Mouse (Mus musculus): Measurements from ENCODE around the gene Ctnna3. TPM values are rescaled to one million over a fixed set of nuclear protein-coding genes. Genes with fewer than 3 reads are reported as not detected.

The Ctnna3 gene
- polyA plus RNA-seq, 1 experiment from 2014 or later, result 0.53 TPM

- no peak for ATAC-seq (replicated peaks; ENCODE audit: low FRiP score)
- Histone ChIP-seq H3K4me2 (no peak overlapping the region), H3K27ac (no peak overlapping the region), H3K9me3 (replicated peaks) (no peaks in the 10 kb centered on the region), H3K36me3 (no peaks in the 10 kb centered on the region), H3K9ac (no peak overlapping the region), H3K4me3 (replicated peaks) (no peak overlapping the region), H3K27me3 (no peaks in the 10 kb centered on the region), H3K4me1 (no peaks in the 10 kb centered on the region)
- 86% methylated on average over 9 of the region's 9 CpGs for WGBS
Measured at GRCm38 (mm10) chr10:63652887-63653286, 223.0 kb downstream of the Ctnna3 start.

- Histone ChIP-seq H3K9ac (no peak overlapping the region), H3K36me3 (no peaks in the 10 kb centered on the region), H3K4me3 (replicated peaks) (no peak overlapping the region), H3K4me2 (no peak overlapping the region), H3K27me3 (no peaks in the 10 kb centered on the region), H3K9me3 (replicated peaks) (no peaks in the 10 kb centered on the region), H3K4me1 (no peaks in the 10 kb centered on the region), H3K27ac (no peak overlapping the region)
- no peak for ATAC-seq (replicated peaks; ENCODE audit: low FRiP score)
- WGBS, result 98% methylated on average over 3 of the region's 3 CpGs
Measured at GRCm38 (mm10) chr10:63653571-63653970, 223.7 kb downstream of the Ctnna3 start.

GRCm38 (mm10) chr10:63654560-63654959, 224.7 kb downstream of the Ctnna3 start:
- Histone ChIP-seq H3K4me2 (no peak overlapping the region), H3K36me3 (no peaks in the 10 kb centered on the region), H3K4me1 (no peaks in the 10 kb centered on the region), H3K27me3 (no peaks in the 10 kb centered on the region), H3K9me3 (replicated peaks) (no peaks in the 10 kb centered on the region), H3K27ac (no peak overlapping the region), H3K9ac (no peak overlapping the region), H3K4me3 (replicated peaks) (no peak overlapping the region)
- 94% methylated on average over 5 of the region's 5 CpGs for WGBS
- no peak for ATAC-seq (replicated peaks; ENCODE audit: low FRiP score)

- no peaks in the 10 kb centered on the region for H3K4me1 ChIP-seq
- H3K4me3 ChIP-seq (replicated peaks), result no peak overlapping the region
- WGBS, result 94% methylated on average over 6 of the region's 6 CpGs
- H3K36me3 ChIP-seq, result no peaks in the 10 kb centered on the region
- H3K9me3 ChIP-seq (replicated peaks), result no peaks in the 10 kb centered on the region
- H3K27ac ChIP-seq, result no peak overlapping the region
- no peak for ATAC-seq (replicated peaks; ENCODE audit: low FRiP score)
- H3K4me2 ChIP-seq, result no peak overlapping the region
- no peaks in the 10 kb centered on the region for H3K27me3 ChIP-seq
- H3K9ac ChIP-seq, result no peak overlapping the region
Measured at GRCm38 (mm10) chr10:63676343-63676742, 246.4 kb downstream of the Ctnna3 start.

- WGBS, result 34% methylated on average over 3 of the region's 3 CpGs
- Histone ChIP-seq H3K4me2 (no peak overlapping the region), H3K36me3 (no peaks in the 10 kb centered on the region)
Measured at GRCm38 (mm10) chr10:63689233-63689632, 259.3 kb downstream of the Ctnna3 start.

GRCm38 (mm10) chr10:63689651-63690050, 259.8 kb downstream of the Ctnna3 start:
- Histone ChIP-seq H3K27me3 (no peaks in the 10 kb centered on the region), H3K4me1 (no peaks in the 10 kb centered on the region)
- WGBS, result 53% methylated on average over 4 of the region's 4 CpGs

More at GRCm38 (mm10) chr10:63689233-63689632, 259.3 kb downstream of the Ctnna3 start:
- ATAC-seq (replicated peaks; ENCODE audit: low FRiP score), result no peak
- no peak overlapping the region for H3K27ac ChIP-seq
- no peaks in the 10 kb centered on the region for H3K9me3 ChIP-seq (replicated peaks)
- no peaks in the 10 kb centered on the region for H3K27me3 ChIP-seq
- no peaks in the 10 kb centered on the region for H3K4me1 ChIP-seq
- no peak overlapping the region for H3K9ac ChIP-seq
- no peak overlapping the region for H3K4me3 ChIP-seq (replicated peaks)

GRCm38 (mm10) chr10:63692039-63692438, 262.1 kb downstream of the Ctnna3 start:
- no peaks in the 10 kb centered on the region for H3K4me1 ChIP-seq
- no peaks in the 10 kb centered on the region for H3K36me3 ChIP-seq
- WGBS, result 58% methylated on average over 3 of the region's 3 CpGs
- no peak overlapping the region for H3K4me2 ChIP-seq
- H3K27me3 ChIP-seq, result no peaks in the 10 kb centered on the region
- H3K9ac ChIP-seq, result no peak overlapping the region
- H3K27ac ChIP-seq, result no peak overlapping the region
- no peak overlapping the region for H3K4me3 ChIP-seq (replicated peaks)
- no peak for ATAC-seq (replicated peaks; ENCODE audit: low FRiP score)
- no peaks in the 10 kb centered on the region for H3K9me3 ChIP-seq (replicated peaks)

More at GRCm38 (mm10) chr10:63689651-63690050, 259.8 kb downstream of the Ctnna3 start:
- Histone ChIP-seq H3K9ac (no peak overlapping the region), H3K27ac (no peak overlapping the region), H3K4me2 (no peak overlapping the region), H3K4me3 (replicated peaks) (no peak overlapping the region), H3K9me3 (replicated peaks) (no peaks in the 10 kb centered on the region), H3K36me3 (no peaks in the 10 kb centered on the region)
- ATAC-seq (replicated peaks; ENCODE audit: low FRiP score), result no peak

- H3K36me3 ChIP-seq, result no peaks in the 10 kb centered on the region
- ATAC-seq (replicated peaks; ENCODE audit: low FRiP score), result no peak
- no peak overlapping the region for H3K9ac ChIP-seq
- no peak overlapping the region for H3K27ac ChIP-seq
- H3K4me2 ChIP-seq, result no peak overlapping the region
- H3K4me3 ChIP-seq (replicated peaks), result no peak overlapping the region
- H3K4me1 ChIP-seq, result no peaks in the 10 kb centered on the region
- H3K9me3 ChIP-seq (replicated peaks), result no peaks in the 10 kb centered on the region
- 85% methylated on average over 6 of the region's 6 CpGs for WGBS
- H3K27me3 ChIP-seq, result no peaks in the 10 kb centered on the region
Measured at GRCm38 (mm10) chr10:63710211-63710610, 280.3 kb downstream of the Ctnna3 start.

GRCm38 (mm10) chr10:63712530-63712929, 282.6 kb downstream of the Ctnna3 start:
- H3K4me2 ChIP-seq, result no peak overlapping the region
- no peaks in the 10 kb centered on the region for H3K4me1 ChIP-seq
- H3K9ac ChIP-seq, result no peak overlapping the region
- no peak overlapping the region for H3K4me3 ChIP-seq (replicated peaks)
- H3K27ac ChIP-seq, result no peak overlapping the region
- H3K36me3 ChIP-seq, result no peaks in the 10 kb centered on the region
- WGBS, result 30% methylated on average over 8 of the region's 8 CpGs
- H3K9me3 ChIP-seq (replicated peaks), result no peaks in the 10 kb centered on the region
- ATAC-seq (replicated peaks; ENCODE audit: low FRiP score), result no peak
- H3K27me3 ChIP-seq, result no peaks in the 10 kb centered on the region

GRCm38 (mm10) chr10:63714151-63714550, 284.3 kb downstream of the Ctnna3 start:
- Histone ChIP-seq H3K4me3 (replicated peaks) (no peak overlapping the region), H3K4me2 (no peak overlapping the region), H3K4me1 (no peaks in the 10 kb centered on the region), H3K9ac (no peak overlapping the region), H3K36me3 (no peaks in the 10 kb centered on the region), H3K27ac (no peak overlapping the region), H3K9me3 (replicated peaks) (no peaks in the 10 kb centered on the region), H3K27me3 (no peaks in the 10 kb centered on the region)
- WGBS, result 83% methylated on average over 4 of the region's 4 CpGs
- no peak for ATAC-seq (replicated peaks; ENCODE audit: low FRiP score)

GRCm38 (mm10) chr10:63768871-63769270, 339.0 kb downstream of the Ctnna3 start:
- no peak overlapping the region for H3K9ac ChIP-seq
- no peaks in the 10 kb centered on the region for H3K27me3 ChIP-seq
- WGBS, result 93% methylated on average over 10 of the region's 10 CpGs
- H3K4me2 ChIP-seq, result no peak overlapping the region
- no peak for ATAC-seq (replicated peaks; ENCODE audit: low FRiP score)
- H3K27ac ChIP-seq, result no peak overlapping the region
- no peaks in the 10 kb centered on the region for H3K9me3 ChIP-seq (replicated peaks)
- H3K4me1 ChIP-seq, result no peaks in the 10 kb centered on the region
- H3K36me3 ChIP-seq, result no peaks in the 10 kb centered on the region
- H3K4me3 ChIP-seq (replicated peaks), result no peak overlapping the region

- Histone ChIP-seq H3K4me3 (replicated peaks) (no peak overlapping the region), H3K9ac (no peak overlapping the region), H3K27ac (no peak overlapping the region), H3K27me3 (no peaks in the 10 kb centered on the region), H3K4me2 (no peak overlapping the region), H3K36me3 (no peaks in the 10 kb centered on the region), H3K4me1 (no peaks in the 10 kb centered on the region), H3K9me3 (replicated peaks) (no peaks in the 10 kb centered on the region)
- no peak for ATAC-seq (replicated peaks; ENCODE audit: low FRiP score)
- WGBS, result 79% methylated on average over 7 of the region's 7 CpGs
Measured at GRCm38 (mm10) chr10:63771656-63772055, 341.8 kb downstream of the Ctnna3 start.

- WGBS, result 73% methylated on average over 10 of the region's 10 CpGs
- H3K4me1 ChIP-seq, result no peaks in the 10 kb centered on the region
- H3K4me2 ChIP-seq, result no peak overlapping the region
- H3K9me3 ChIP-seq (replicated peaks), result no peaks in the 10 kb centered on the region
- H3K9ac ChIP-seq, result no peak overlapping the region
- H3K27ac ChIP-seq, result no peak overlapping the region
- no peak for ATAC-seq (replicated peaks; ENCODE audit: low FRiP score)
- no peak overlapping the region for H3K4me3 ChIP-seq (replicated peaks)
- no peaks in the 10 kb centered on the region for H3K27me3 ChIP-seq
- no peaks in the 10 kb centered on the region for H3K36me3 ChIP-seq
Measured at GRCm38 (mm10) chr10:63772074-63772473, 342.2 kb downstream of the Ctnna3 start.

Data from kidney, embryonic 15.5 days (tissue).